Mouse (Mus musculus) G1E (cell line): ENCODE data around the gene Cradd.

Experiments used
- CTCF ChIP-seq: IDR thresholded peaks from 2 replicates; pipeline ENCODE4 v1.5.1; 2012; ENCODE audit warnings: low read depth, low read length, inconsistent platforms, mixed read lengths
- GATA1 ChIP-seq: IDR thresholded peaks from 2 replicates; pipeline ENCODE4 v1.6.1; 2012; ENCODE audit warnings: borderline replicate concordance, low read length, inconsistent platforms, mixed read lengths
- GATA2 ChIP-seq: IDR thresholded peaks from 2 replicates; pipeline ENCODE4 v1.6.1; 2012; ENCODE audit warnings: low read depth, low read length, inconsistent platforms, borderline replicate concordance

DNA sequence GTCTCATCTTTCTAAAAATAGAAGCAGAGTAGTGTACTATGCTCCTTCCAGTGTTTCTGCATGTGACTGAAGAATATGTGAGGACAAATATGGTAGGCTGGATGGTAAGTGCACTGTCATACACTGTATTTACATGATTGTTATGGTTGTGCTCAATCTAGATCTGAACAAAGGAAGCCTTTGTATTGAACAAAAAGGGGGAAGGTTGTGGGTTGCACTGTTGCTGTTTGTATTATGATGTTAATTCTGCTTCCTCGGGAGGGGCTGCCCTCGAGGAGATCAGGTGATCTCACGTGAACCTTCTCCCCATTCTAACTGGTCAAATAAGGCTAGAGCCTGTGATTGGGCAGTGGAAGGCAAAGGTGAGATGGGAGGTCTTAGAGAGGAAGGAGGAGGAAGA is 103.4 kb downstream of the Cradd start:
- TF ChIP-seq CTCF (no peak), GATA2 (no peak), GATA1 (no peak)
